Mouse (Mus musculus) lung, adult 2 months (tissue): ENCODE measurements around the gene Ninl. TPM values are rescaled to one million over a fixed set of nuclear protein-coding genes. Genes with fewer than 3 reads are reported as not detected.

Experiments
- DNase-seq: peaks from one replicate; pipeline ENCODE4 v3.0.0; 2022
- H3K4me1 ChIP-seq: fragments of 200-500 bp; 2 replicates; pipeline ENCODE4 v1.6.1; 2011; ENCODE audit warnings: low read length; ENCODE audit not compliant: control insufficient read depth, insufficient read depth
- H3K4me3 ChIP-seq: fragments of 200-500 bp; replicated peaks from 2 replicates; pipeline ENCODE3; 2011; ENCODE audit warnings: low read depth, mild to moderate bottlenecking, control low read depth, low read length; ENCODE audit errors: extremely low read depth
- CTCF ChIP-seq: fragments of 200-500 bp; IDR thresholded peaks from 2 replicates; pipeline ENCODE4 v1.5.1; 2011; ENCODE audit warnings: mild to moderate bottlenecking, low read length, control low read depth; ENCODE audit not compliant: insufficient read depth
- POLR2A ChIP-seq: fragments of 200-500 bp; IDR thresholded peaks from 2 replicates; pipeline ENCODE4 v1.6.1; 2011; ENCODE audit warnings: low read depth, mild to moderate bottlenecking, control low read depth, low read length, borderline replicate concordance; ENCODE audit errors: extremely low read depth
- WGBS: fragments of 180-500 bp; shearing (Covaris S2); methylation state at CpG from one replicate; pipeline ENCODE4 v1.1.7; 2018; 5-methylcytosine and 5-hydroxymethylcytosine counted together
- polyA plus RNA-seq: library from polyadenylated mRNA; depleted of rRNA; stranded (reverse); fragments of >200 nt; gene quantifications from 2 replicates; pipeline ENCODE4 v1.2.3, GENCODE M21; 2012

Gene Ninl
- polyA plus RNA-seq, 1 experiment: 2.0 TPM

GRCm38 (mm10) chr2:151015316-151015715, 23.9 kb downstream of the Ninl start:
- H3K4me3 ChIP-seq: no peak overlapping the region
- WGBS: 68% methylated on average over 2 of the region's 2 CpGs
- DNase-seq: no peak

GRCm38 (mm10) chr2:151011273-151011672, 27.9 kb downstream of the Ninl start:
- peaks cover 6% of the 10 kb centered on the region; the same call in 1 of the 2 replicates for H3K4me1 ChIP-seq
- TF ChIP-seq CTCF: no peak
- no peak for TF ChIP-seq POLR2A
- DNase-seq: no peak
- H3K4me3 ChIP-seq: no peak overlapping the region
- WGBS: 65% methylated on average over 1 of the region's 1 CpGs

More at GRCm38 (mm10) chr2:151015316-151015715, 23.9 kb downstream of the Ninl start:
- no peaks in the 10 kb centered on the region for H3K4me1 ChIP-seq
- TF ChIP-seq CTCF: no peak
- no peak for TF ChIP-seq POLR2A

GRCm38 (mm10) chr2:151009515-151010085, 29.6 kb downstream of the Ninl start:
- peaks cover 6% of the 10 kb centered on the region; the same call in 1 of the 2 replicates for H3K4me1 ChIP-seq
- no peak overlapping the region for H3K4me3 ChIP-seq
- TF ChIP-seq CTCF (no peak), POLR2A (no peak)
- 89% methylated on average over 1 of the region's 1 CpGs for WGBS
- DNase-seq: no peak

GRCm38 (mm10) chr2:151008939-151009509, 30.2 kb downstream of the Ninl start:
- Histone ChIP-seq H3K4me3 (peak overlapping the region; percentile 51), H3K4me1 (peaks cover 6% of the 10 kb centered on the region; the same call in 1 of the 2 replicates)
- TF ChIP-seq CTCF (no peak), POLR2A (no peak)
- DNase-seq: peak; percentile 49
- under 1% methylated on average over 57 of the region's 57 CpGs for WGBS

GRCm38 (mm10) chr2:151008517-151008932, 30.7 kb downstream of the Ninl start:
- peak overlapping the region; percentile 51 for H3K4me3 ChIP-seq
- TF ChIP-seq CTCF (no peak), POLR2A (no peak)
- H3K4me1 ChIP-seq: peaks cover 6% of the 10 kb centered on the region; the same call in 1 of the 2 replicates
- DNase-seq: no peak
- 2% methylated on average over 21 of the region's 21 CpGs for WGBS

- DNase-seq: no peak
- TF ChIP-seq POLR2A (no peak), CTCF (no peak)
- WGBS: 52% methylated on average over 6 of the region's 6 CpGs
- peaks cover 6% of the 10 kb centered on the region; the same call in 1 of the 2 replicates for H3K4me1 ChIP-seq
- no peak overlapping the region for H3K4me3 ChIP-seq
Measured at GRCm38 (mm10) chr2:151008006-151008405, 31.2 kb downstream of the Ninl start.

GRCm38 (mm10) chr2:151006281-151006945, 32.8 kb downstream of the Ninl start:
- Histone ChIP-seq H3K4me1 (peaks cover 6% of the 10 kb centered on the region; the same call in 1 of the 2 replicates), H3K4me3 (no peak overlapping the region)
- TF ChIP-seq CTCF (no peak), POLR2A (no peak)
- no peak for DNase-seq
- WGBS: 70% methylated on average over 5 of the region's 5 CpGs

GRCm38 (mm10) chr2:151004390-151004789, 34.8 kb downstream of the Ninl start:
- DNase-seq: no peak
- no peak for TF ChIP-seq CTCF
- no peak for TF ChIP-seq POLR2A
- Histone ChIP-seq H3K4me3 (no peak overlapping the region), H3K4me1 (peaks cover 6% of the 10 kb centered on the region; the same call in 1 of the 2 replicates)
- 88% methylated on average over 10 of the region's 10 CpGs for WGBS

GRCm38 (mm10) chr2:151003796-151004195, 35.4 kb downstream of the Ninl start:
- 71% methylated on average over 6 of the region's 6 CpGs for WGBS
- Histone ChIP-seq H3K4me3 (no peak overlapping the region), H3K4me1 (peaks cover 6% of the 10 kb centered on the region; the same call in 1 of the 2 replicates)
- TF ChIP-seq POLR2A: no peak
- TF ChIP-seq CTCF: no peak
- DNase-seq: no peak
